Mouse (Mus musculus): ENCODE measurements around the gene Prl2c5. TPM values are rescaled to one million over a fixed set of nuclear protein-coding genes. Genes with fewer than 3 reads are reported as not detected.

Prl2c5 gene
- polyA plus RNA-seq, 1 experiment from 2014 or later = not detected

Other genes starting within 250 kb of the Prl2c5 start
- not detected in 2 replicates for gene Prl2c2, start 177.3 kb upstream of the Prl2c5 start, polyA plus RNA-seq (2014; fragmentation: Nextera tagmentation; extraction: Ambion mirVana)
- gene Gpr137b, start 211.3 kb downstream of the Prl2c5 start, polyA plus RNA-seq (2014; fragmentation: Nextera tagmentation; extraction: Ambion mirVana) = 8.2 and 10.0 TPM in 2 replicates

Data from intestine, embryonic 14.5 days (tissue).